In the genomic region with DNA sequence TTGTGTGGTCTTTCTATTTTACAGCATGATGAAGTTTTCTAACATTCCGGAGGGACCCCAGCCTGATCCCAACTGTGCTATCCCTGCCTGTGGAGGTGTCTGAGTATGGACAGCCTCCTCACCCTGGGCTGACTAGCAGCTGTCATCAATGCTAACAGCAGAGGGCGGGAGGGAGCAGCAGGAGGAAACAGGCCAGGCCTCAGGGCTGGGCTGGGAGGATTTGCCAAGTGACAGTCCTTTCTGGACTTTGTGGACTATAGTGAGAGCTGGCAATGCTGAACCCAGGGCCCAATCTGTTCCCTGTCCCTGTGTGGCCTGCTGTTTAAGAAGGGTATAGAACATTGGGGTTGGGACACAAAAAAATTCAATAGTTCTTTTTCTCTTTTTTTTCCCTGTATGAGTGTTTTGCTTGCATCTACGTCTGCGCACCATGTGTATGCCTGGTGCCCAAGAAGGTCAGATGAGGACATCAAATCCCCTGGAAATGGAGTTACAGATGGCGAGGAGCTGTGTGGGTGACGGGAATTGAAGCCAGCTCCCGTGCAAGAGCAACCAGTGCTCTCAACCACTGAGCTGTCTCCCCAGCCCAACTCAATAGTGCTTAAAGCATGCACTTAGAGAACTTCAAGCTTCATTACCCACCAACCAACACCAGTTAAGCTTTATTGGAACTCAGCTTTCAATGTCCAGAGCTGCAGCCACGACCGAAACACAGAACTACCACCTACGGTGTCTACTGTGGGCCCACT, we compare ENCODE assay signal across 8 mouse cellular contexts.
DNase-seq lines count a peak whose midpoint lies in the region; ATAC-seq lines count a peak whose summit lies in the region.

No protein-coding gene starts in this region.

- 65% methylated on average over 10 of the region's 10 CpGs for WGBS in forebrain, embryonic 16.5 days
- WGBS in hindbrain, embryonic 11.5 days: 75% methylated on average over 10 of the region's 10 CpGs
- 80% methylated on average over 10 of the region's 10 CpGs for WGBS in lung, embryonic 16.5 days

- H3K27me3 ChIP-seq in forebrain, embryonic 16.5 days (replicated peaks; ENCODE audit: control insufficient read depth, insufficient read depth, low read length): no peaks in the 10 kb centered on the region
- no peaks in the 10 kb centered on the region for H3K27me3 ChIP-seq in hindbrain, embryonic 11.5 days (ENCODE audit: control insufficient read depth, insufficient read depth, low read length)
- no peaks in the 10 kb centered on the region for H3K27me3 ChIP-seq in lung, embryonic 16.5 days (ENCODE audit: control insufficient read depth, insufficient read depth, low read depth, low read length)

- peak; percentile 74 for DNase-seq in ES-CJ7 (ENCODE audit: low read depth, low spot score)
- DNase-seq in cerebellum, adult 18-20 months: peak; percentile 94 to 95
- peak; percentile 66 for DNase-seq in hindbrain, embryonic 11.5 days (ENCODE audit: low spot score)
- peak; percentile 86 to 88 for DNase-seq in layer of hippocampus, postnatal 10 days (ENCODE audit: low spot score in 2 of 2)
- DNase-seq in retina, adult 2 months (ENCODE audit: low read depth, low spot score): peak; percentile 41
- DNase-seq in thymus, postnatal 36 days: peak; percentile 51 to 59

- no peak overlapping the region for H3K9ac ChIP-seq in forebrain, embryonic 16.5 days (replicated peaks; ENCODE audit: low read depth, low read length)
- no peak overlapping the region for H3K9ac ChIP-seq in hindbrain, embryonic 11.5 days (ENCODE audit: low read depth, low read length)
- H3K9ac ChIP-seq in lung, embryonic 16.5 days (ENCODE audit: low read length): no peak overlapping the region

- H3K4me2 ChIP-seq in forebrain, embryonic 16.5 days (ENCODE audit: low read length): no peak overlapping the region
- no peak overlapping the region for H3K4me2 ChIP-seq in hindbrain, embryonic 11.5 days (replicated peaks; ENCODE audit: low read depth, low read length)
- no peak overlapping the region for H3K4me2 ChIP-seq in lung, embryonic 16.5 days (ENCODE audit: low read depth, low read length)

- H3K36me3 ChIP-seq in forebrain, embryonic 16.5 days (ENCODE audit: control insufficient read depth, insufficient read depth): peaks cover 11% of the 10 kb centered on the region; the same call in 1 of the 2 replicates
- H3K36me3 ChIP-seq in hindbrain, embryonic 11.5 days (ENCODE audit: control insufficient read depth, insufficient read depth, low read length): peaks cover 13% of the 10 kb centered on the region
- H3K36me3 ChIP-seq in lung, embryonic 16.5 days (ENCODE audit: control insufficient read depth, insufficient read depth, low read length): peaks cover 28% of the 10 kb centered on the region

- no peak overlapping the region for H3K4me3 ChIP-seq in forebrain, embryonic 16.5 days (replicated peaks; ENCODE audit: low read length)
- no peak overlapping the region for H3K4me3 ChIP-seq in hindbrain, embryonic 11.5 days (ENCODE audit: low read depth, low read length)
- H3K4me3 ChIP-seq in lung, embryonic 16.5 days (ENCODE audit: low read length): no peak overlapping the region

- ATAC-seq in forebrain, embryonic 16.5 days: peak; percentile 63
- no peak for ATAC-seq in hindbrain, embryonic 11.5 days (ENCODE audit: low FRiP score)
- peak; percentile 68 for ATAC-seq in lung, embryonic 16.5 days (ENCODE audit: low read depth)

- no peaks in the 10 kb centered on the region for H3K9me3 ChIP-seq in forebrain, embryonic 16.5 days (ENCODE audit: control insufficient read depth, low read length)
- no peaks in the 10 kb centered on the region for H3K9me3 ChIP-seq in hindbrain, embryonic 11.5 days (ENCODE audit: control insufficient read depth, low read length)
- H3K9me3 ChIP-seq in lung, embryonic 16.5 days (ENCODE audit: control insufficient read depth, low read length): no peaks in the 10 kb centered on the region

- H3K27ac ChIP-seq in forebrain, embryonic 16.5 days (ENCODE audit: low read length): no peak overlapping the region
- H3K27ac ChIP-seq in hindbrain, embryonic 11.5 days (ENCODE audit: low read depth, low read length): no peak overlapping the region
- no peak overlapping the region for H3K27ac ChIP-seq in lung, embryonic 16.5 days (ENCODE audit: low read length)

- H3K4me1 ChIP-seq in forebrain, embryonic 16.5 days (replicated peaks; ENCODE audit: control insufficient read depth, insufficient read depth, low read length): peaks cover 3% of the 10 kb centered on the region
- 0 out of 2 replicates have a peak, but pooled peaks cover 2% of the 10 kb centered on the region for H3K4me1 ChIP-seq in hindbrain, embryonic 11.5 days (replicated peaks; ENCODE audit: control insufficient read depth, insufficient read depth, low read length)
- no peaks in the 10 kb centered on the region for H3K4me1 ChIP-seq in lung, embryonic 16.5 days (replicated peaks; ENCODE audit: control insufficient read depth, insufficient read depth, low read length)

Comparison
In these comparisons a context has a peak if more than half of its experiments do, and no peak if none do; other contexts are left out.
1. DNase-seq: peak in every context shown above with its lines; median percentile 94 in cerebellum, adult 18-20 months; 87 in layer of hippocampus, postnatal 10 days; 74 in ES-CJ7; 66 in hindbrain, embryonic 11.5 days; 55 in thymus, postnatal 36 days; 41 in retina, adult 2 months.